Mouse (Mus musculus) adrenal gland, adult (tissue): Measurements from ENCODE around the gene Ccdc61.

ENCODE experiments used
- DNase-seq, 2 experiments: peaks; one replicate each; pipeline ENCODE4 v3.0.0; 2022 to 2023; ENCODE audit warnings: low spot score in 1 of 2; ENCODE audit not compliant: inconsistent age in 2 of 2

The Ccdc61 gene

DNA sequence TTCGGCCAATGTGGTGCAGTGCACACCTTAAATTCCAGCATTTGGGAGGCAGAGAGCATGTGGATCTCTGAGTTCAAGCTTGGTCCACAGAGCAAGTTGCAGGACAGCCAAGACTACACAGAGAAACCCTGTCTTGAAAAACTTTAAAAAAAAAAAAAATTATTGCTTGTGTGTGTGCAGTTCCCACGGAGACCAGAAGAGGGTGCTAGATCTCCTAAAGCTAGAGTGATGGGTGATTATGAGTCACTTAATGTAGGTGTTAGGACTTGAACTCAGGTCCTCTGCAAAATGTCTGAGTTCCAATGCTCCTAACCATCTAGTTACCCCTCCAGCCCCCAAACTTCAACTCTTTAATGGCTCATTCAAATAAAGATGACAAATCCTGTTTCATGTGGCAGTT, 41.7 kb downstream of the Ccdc61 start:
- no peak for DNase-seq

- no peak for DNase-seq
Observed at GRCm38 (mm10) chr7:18862801-18863200, 47.4 kb downstream of the Ccdc61 start.

GRCm38 (mm10) chr7:18858310-18858916, 51.8 kb downstream of the Ccdc61 start:
- DNase-seq, result peak; percentile 12 to 70

DNA sequence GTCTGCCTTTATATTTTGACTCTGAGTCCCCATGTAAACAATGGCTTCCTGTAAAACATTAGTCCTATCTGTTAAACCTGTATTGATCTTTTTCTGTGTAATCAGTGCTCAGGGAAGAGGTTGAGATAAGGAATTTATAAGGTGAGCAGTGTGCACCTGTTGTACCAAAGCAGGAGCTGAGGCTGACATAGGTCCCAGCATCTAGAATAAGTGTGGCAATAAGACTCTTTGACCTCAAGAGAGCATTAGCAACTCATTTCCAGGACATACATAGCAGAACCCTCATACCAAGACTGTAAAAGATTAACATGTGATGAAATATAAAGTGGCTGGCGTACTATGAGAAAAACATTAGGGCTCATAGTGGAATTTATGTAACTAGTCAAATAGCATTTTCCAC, 61.8 kb downstream of the Ccdc61 start:
- no peak for DNase-seq

DNA sequence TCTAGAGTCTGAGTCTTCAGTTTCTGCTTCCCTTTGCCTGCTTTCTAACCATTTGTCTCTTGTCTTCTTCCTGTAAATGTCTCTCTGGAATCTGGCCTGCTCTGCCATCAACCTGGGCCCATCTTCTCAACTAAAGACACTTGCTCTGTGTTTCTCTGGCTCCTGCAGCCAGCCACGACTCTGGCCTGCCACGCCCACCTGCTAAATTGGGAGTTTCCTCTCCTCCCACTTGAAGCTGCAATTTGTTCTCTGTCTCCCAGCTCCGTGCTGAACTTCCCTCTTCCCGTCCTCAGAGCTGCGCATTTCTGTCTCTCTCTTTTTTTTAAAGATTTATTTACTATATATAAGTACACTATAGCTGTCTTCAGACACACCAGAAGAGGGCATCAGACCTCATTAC, 65.4 kb downstream of the Ccdc61 start:
- DNase-seq, result no peak

- DNase-seq, result peak in 1 of 2 experiments; percentile 28
Observed at GRCm38 (mm10) chr7:18841174-18841567, 69.0 kb downstream of the Ccdc61 start.
